Mouse (Mus musculus) urinary bladder, postnatal 36 days (tissue): ENCODE measurements around the gene Efcab11.

Experiments
- DNase-seq, 2 experiments: peaks; one replicate each; pipeline ENCODE4 v3.0.0; 2022; ENCODE audit warnings: low spot score in 2 of 2, mixed read lengths in 1 of 2

Efcab11 gene

DNA sequence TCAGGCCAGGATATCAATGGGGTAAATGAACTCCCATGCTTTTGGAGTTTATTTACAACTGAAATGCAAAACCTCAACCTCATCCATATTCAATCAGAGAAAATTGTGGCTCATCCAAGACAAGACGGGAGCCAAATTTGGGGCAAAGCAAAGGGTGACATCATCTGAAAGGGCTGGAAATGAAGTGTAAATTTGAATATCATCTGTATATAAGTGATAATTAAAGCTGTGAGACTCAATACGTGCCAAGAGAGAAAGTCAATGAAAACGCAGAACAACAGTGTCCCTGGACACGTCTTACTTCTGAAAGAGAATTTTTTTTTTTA is 212.4 kb downstream of the Efcab11 start:
- DNase-seq: no peak

DNA sequence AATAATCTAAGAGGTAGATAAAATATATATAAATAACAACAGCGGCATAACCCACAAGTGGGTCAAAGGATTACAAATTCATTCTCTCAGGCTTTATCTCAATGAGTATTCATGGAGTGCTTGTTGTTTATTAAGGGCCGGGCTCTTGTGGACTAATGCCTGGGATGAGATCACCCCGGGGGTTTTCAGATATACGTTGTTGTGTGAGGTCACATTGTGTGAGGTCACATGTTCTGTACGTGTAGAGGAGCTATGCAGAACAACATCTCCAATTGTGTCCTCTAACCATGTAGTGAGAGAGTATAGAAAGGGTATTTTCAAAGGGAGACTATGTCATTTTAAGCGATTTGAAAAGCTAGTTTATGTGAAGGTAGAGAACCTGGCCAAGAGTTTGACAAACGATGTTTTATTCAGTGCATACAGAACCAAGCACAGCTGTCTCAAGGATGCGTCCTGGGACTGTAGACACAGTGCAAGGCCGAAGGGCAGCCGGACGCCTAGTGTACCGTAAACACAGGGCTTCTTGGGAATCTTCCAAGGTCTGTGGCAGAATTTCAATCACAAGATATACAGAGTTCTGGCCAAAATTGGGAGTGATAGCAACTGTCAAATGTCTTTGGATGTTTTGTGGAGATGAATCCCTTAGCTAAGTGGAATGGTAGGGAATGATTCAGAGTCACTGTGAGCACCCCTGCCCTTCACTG is 212.9 kb downstream of the Efcab11 start:
- DNase-seq: no peak

DNA sequence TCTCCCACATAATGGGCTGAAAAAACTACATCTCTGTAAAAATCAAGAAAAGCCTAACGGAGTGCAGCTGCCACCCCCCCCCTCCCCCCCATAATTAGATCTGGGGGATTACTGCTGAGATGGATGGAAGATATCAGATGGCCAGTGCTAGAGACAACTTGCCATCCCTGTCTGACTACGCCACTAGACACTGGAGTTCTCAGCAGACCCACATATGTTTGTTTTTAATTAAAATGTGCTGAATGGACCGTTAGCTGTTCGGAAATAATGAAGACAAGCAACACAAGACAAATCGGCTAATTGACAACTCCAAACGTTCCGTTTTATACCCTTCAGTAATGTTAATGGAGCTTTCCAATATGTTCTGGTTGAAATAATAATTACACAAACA is 213.5 kb downstream of the Efcab11 start:
- no peak for DNase-seq

DNA sequence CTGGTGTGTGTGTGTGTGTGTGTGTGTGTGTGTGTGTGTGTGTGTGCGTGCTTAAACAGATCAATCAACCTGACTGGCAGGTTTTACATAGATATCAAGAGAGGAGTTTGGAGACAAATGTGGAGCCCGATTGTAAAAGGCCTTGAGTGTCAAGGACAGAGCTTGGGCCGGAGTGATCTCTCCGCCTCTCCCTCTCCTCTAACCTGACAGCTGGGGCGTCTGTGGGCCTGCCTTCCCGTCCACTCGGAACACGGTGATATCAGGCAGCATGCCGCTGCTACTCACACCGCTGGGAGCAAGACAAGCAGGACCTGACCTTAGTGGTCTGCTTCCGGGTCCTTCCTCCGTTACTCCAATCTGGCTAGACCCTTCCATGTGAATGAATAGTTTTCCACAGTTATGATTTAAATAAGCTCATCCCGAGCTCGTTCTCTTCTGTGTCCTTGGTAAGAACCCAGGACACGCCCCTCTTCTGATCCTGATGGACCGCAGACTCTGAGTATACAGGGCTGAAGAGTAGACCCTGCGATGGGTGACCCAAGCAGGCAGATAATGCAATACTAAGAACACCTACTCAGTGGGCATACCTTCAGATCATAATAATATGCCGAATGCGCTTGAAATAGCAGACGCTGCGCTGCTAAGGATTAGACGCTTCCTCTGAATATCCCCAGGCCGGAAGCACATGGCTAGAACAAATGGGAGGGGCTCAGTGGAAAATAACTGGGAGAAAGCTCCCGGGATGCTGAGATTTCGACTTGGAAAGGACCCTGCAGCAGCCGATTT is 214.1 kb downstream of the Efcab11 start:
- no peak for DNase-seq

DNA sequence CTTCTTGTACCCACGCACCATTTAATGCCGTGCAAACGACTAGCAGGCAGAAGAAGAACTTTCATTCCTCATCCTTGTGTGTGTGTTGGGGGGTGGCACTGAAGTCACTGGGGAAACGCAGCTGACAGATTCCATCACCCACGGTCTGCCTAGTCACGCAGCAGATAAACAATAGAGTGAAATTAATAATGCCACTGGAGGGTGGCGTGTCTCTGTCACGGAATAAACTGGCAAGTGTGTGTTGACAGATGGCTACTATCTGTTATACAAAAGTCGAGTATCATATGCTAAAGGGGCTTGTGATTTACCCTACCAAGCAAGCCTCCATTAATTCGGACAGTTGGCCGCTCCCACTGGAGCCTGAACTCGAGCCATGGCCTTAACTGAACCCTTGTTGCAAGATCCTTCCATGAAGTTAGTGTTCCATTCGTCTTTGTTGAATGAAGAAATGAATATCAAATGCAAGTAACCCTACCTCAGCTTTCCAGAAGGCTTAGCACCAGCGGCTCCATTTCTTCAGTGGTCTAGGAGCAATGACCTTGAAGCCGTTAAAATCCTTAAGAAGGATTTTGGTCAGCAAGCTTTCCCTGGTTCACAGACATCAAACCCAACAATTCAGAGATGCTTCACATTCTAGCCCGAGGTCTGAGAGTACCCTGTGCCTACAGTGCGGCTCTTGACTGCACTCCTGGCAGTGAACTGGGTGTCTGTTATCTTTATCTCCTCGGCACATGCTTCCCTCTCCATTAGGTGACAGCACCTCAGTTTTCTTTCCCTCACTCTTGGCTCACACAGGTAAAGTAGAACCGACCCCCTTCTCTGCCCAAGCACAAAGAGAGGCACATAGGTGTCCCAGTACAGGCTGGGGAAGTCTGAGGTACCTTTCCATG is 229.0 kb downstream of the Efcab11 start:
- no peak for DNase-seq

DNA sequence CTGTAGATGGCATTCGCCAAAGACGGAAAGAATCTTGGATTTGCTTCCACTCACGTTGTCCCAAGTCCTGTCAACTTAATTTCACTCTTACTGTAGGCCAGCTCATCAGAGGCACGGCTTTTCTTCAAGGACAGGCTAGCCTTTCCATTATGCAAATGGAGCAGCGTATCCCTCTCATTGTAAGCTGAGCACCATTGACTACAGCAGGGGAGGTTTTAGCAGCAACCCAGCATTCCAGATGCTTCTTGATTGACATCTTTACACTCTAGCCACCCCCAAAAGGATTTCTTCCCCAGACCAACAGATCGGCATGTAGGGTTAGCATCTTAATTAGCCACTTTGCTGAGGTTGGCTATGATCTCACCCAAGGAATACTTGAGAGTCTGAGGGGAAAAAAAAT is 231.8 kb downstream of the Efcab11 start:
- DNase-seq: no peak

DNA sequence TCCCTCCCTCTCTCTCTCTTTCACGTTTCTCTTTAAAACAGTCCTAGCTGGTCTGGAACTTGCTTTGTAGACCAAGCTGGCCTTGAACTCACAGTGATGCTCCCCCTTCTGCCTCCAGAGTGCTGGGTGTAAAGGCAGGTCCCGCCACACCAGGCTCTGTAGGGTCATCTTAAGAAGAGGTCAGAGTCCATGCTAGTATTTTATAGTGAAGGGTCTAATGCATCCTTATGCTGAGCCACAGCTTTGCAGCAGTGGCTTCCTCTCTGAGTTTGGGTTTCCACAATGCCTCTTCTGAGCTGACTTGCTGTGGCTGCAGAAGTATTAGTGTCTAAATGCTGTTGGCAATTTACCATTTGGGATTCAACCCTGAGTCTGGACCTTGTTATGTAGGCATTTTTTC is 234.5 kb downstream of the Efcab11 start:
- DNase-seq: no peak

DNA sequence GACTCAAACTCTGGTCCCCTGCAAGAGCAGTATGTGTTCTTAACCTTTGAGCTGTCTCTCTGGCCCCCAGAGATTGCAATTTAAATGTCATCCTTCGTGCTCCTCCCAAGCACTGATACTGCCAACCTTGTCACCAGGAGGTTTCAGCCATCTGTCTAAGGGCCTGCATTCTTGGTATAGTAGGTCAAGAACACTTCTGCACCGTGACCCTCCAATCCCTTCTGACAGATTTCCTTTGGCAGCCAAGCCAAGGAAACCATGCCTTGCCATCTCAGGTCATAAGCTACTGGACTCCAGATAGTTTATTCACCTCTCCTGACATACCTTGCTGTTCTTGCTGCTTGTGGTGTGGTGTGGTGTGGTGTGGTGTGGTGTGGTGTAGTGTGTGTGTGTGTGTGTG is 235.5 kb downstream of the Efcab11 start:
- DNase-seq: no peak

DNA sequence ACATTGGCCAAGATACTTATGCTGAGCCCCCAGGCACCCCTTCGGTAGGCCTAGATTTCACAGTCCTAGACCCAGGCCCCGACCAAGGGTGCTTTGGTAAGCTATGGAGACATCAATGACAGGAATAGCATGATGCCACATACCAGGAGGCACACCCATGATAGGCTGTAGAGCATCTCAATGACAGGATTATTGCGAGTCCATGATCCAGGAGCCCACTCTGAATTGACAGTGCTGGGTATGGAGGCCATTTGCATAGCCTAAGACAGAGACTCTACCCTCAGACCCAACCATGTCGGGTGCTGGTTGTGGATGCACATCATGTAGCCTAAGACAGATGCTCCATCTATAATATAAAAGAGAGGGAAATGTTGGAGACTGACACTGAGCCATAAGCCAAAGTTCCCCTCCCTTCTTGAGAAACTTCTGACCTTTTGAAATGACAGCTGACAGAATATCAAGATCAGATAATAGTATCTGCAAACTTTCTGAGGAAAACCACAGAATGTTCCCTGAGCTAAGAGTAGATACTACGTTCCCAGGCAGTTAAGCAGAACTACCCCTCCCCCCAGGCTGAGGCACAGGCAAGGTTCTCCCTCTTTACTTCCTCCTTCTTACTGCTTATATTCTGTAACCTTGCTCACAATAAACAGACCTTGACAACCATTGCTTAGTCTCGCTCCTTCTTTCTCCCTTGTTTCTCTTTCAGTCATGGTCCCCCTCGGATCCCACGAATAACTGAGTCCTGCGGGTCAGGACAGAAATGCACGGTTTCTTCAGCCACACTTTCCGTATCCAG is 237.5 kb downstream of the Efcab11 start:
- DNase-seq: no peak

DNA sequence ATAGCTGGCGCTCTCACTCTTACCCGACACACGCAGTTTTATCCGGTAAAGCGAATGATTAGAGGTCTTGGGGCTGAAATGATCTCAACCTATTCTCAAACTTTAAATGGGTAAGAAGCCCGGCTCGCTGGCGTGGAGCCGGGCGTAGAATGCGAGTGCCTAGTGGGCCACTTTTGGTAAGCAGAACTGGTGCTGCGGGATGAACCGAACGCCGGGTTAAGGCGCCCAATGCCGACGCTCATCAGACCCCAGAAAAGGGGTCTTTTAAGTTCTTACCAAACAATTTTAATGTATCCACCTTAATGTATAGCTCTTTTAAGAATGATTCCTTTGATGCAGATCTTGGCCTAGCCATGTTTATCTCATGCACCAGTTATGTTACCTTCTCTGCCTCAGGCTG is 238.8 kb downstream of the Efcab11 start:
- DNase-seq: peak; percentile 75 to 82

DNA sequence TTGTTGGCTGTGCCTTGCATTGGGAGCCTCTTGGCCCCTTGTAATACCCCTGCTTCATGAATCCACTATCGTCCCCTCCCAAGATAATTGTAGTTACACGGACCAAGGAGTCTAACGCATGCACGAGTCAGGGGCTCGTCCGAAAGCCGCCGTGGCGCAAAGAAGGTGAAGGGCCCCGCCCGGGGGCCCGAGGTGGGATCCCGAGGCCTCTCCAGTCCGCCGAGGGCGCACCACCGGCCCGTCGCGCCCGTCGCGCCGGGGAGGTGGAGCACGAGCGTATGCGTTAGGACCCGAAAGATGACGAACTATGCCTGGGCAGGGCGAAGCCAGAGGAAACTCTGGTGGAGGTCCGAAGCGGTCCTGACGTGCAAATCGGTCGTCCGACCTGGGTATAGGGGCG is 239.3 kb downstream of the Efcab11 start:
- DNase-seq: no peak
